Mouse (Mus musculus) heart, postnatal 0 days (tissue): ENCODE measurements around the gene Coa6.

Experiments used
- CTCF ChIP-seq: IDR thresholded peaks from 2 replicates; pipeline ENCODE4 v1.5.1; 2016; ENCODE audit warnings: antibody characterized with exemption, control low read depth, low read depth
- EP300 ChIP-seq: IDR thresholded peaks from 2 replicates; pipeline ENCODE4 v1.6.1; 2016; ENCODE audit warnings: antibody characterized with exemption, low read depth

GRCm38 (mm10) chr8:126422920-126423300, 595 bp downstream of the Coa6 start:
- TF ChIP-seq CTCF: no peak
- no peak for TF ChIP-seq EP300
